Mouse (Mus musculus) liver, embryonic 14.5 days (tissue): Measurements from ENCODE around the gene Ppargc1a. TPM values are rescaled to one million over a fixed set of nuclear protein-coding genes. Genes with fewer than 3 reads are reported as not detected.

Source experiments
- ATAC-seq: fragments of 200-750 bp; cut with Nextera tagmentation; 2 replicates; pipeline ENCODE4 v1.8.0; 2017; ENCODE audit warnings: moderate number of reproducible peaks, mild to moderate bottlenecking, moderate library complexity; ENCODE audit not compliant: insufficient read depth
- DNase-seq, 3 experiments: peaks; one replicate each; pipeline ENCODE4 v3.0.0-alpha.2; 2012 to 2013; ENCODE audit warnings: low read depth in 3 of 3, low spot score in 3 of 3
- H3K27ac ChIP-seq: fragments of 300-500 bp; sonication (generic); 2 replicates; pipeline ENCODE4 v1.5.1; 2014; ENCODE audit warnings: moderate library complexity, mild to moderate bottlenecking, control low read depth, inconsistent platforms
- H3K27me3 ChIP-seq: fragments of 300-500 bp; sonication (generic); 2 replicates; pipeline ENCODE4 v1.6.1; 2014; ENCODE audit warnings: mild to moderate bottlenecking, low read length, moderate library complexity; ENCODE audit not compliant: control insufficient read depth, insufficient read depth
- H3K36me3 ChIP-seq: fragments of 300-500 bp; sonication (generic); replicated peaks from 2 replicates; pipeline ENCODE4 v1.6.1; 2014; ENCODE audit warnings: low read depth; ENCODE audit not compliant: control insufficient read depth, insufficient read depth
- H3K4me1 ChIP-seq, 2 experiments: fragments of 200-500 bp in 1 of 2; fragments of 300-500 bp in 1 of 2; sonication (generic) in 1 of 2; replicated peaks; 2 replicates each; pipeline ENCODE4 v1.6.1; 2012 to 2014; ENCODE audit warnings: antibody characterized with exemption in 1 of 2, inconsistent platforms in 1 of 2, low read length in 1 of 2; ENCODE audit not compliant: control insufficient read depth in 2 of 2, insufficient read depth in 2 of 2
- H3K4me2 ChIP-seq: fragments of 300-500 bp; sonication (generic); 2 replicates; pipeline ENCODE4 v1.6.1; 2014; ENCODE audit warnings: low read depth, mild to moderate bottlenecking, control low read depth, moderate library complexity
- H3K4me3 ChIP-seq, 2 experiments: fragments of 200-500 bp in 1 of 2; fragments of 300-500 bp in 1 of 2; sonication (generic) in 1 of 2; 2 replicates each; pipeline ENCODE4 v1.5.1; 2012 to 2014; ENCODE audit warnings: low read depth in 2 of 2, low read length in 2 of 2, mild to moderate bottlenecking in 2 of 2, control low read depth in 1 of 2, inconsistent platforms in 1 of 2, moderate library complexity in 1 of 2; ENCODE audit not compliant: insufficient read depth in 1 of 2
- H3K9ac ChIP-seq: fragments of 300-500 bp; sonication (generic); replicated peaks from 2 replicates; pipeline ENCODE4 v1.6.1; 2014; ENCODE audit warnings: mild to moderate bottlenecking, control low read depth, moderate library complexity
- H3K9me3 ChIP-seq: fragments of 300-500 bp; sonication (generic); 2 replicates; pipeline ENCODE4 v1.6.1; 2016; ENCODE audit warnings: low read length, mixed read lengths; ENCODE audit not compliant: control insufficient read depth
- CTCF ChIP-seq: IDR thresholded peaks from 2 replicates; pipeline ENCODE4 v1.5.1; 2016; ENCODE audit warnings: antibody characterized with exemption, low read depth, control low read depth
- EP300 ChIP-seq: IDR thresholded peaks from 2 replicates; pipeline ENCODE4 v1.6.1; 2016; ENCODE audit warnings: antibody characterized with exemption, low read depth
- WGBS: fragments of 180-500 bp; shearing (Covaris S2); extraction: QIAGEN DNeasy Blood & Tissue Kit; methylation state at CpG from one replicate; pipeline ENCODE4 v1.1.7; 2014; ENCODE audit not compliant: insufficient replicate concordance; 5-methylcytosine and 5-hydroxymethylcytosine counted together
- polyA plus RNA-seq, 2 experiments: library from polyadenylated mRNA; depleted of rRNA in 1 of 2; stranded (reverse) in 1 of 2; unstranded in 1 of 2; fragments of >200 nt; fragmentation: Nextera tagmentation in 1 of 2; extraction: Ambion mirVana in 1 of 2; gene quantifications; 2 replicates each; pipeline versions ENCODE4 v1.2.1 to v1.2.3; 2012 to 2014

Ppargc1a gene
- polyA plus RNA-seq, 2 experiments, result 0.99 to 1.9 TPM

GRCm38 (mm10) chr5:51525858-51526257 lies 41.7 kb downstream of the Ppargc1a start:
- WGBS, result 65% methylated on average over 2 of the region's 2 CpGs
- no peak for ATAC-seq

GRCm38 (mm10) chr5:51520807-51521206 lies 46.7 kb downstream of the Ppargc1a start:
- no peaks in the 10 kb centered on the region for H3K9me3 ChIP-seq
- no peaks in the 10 kb centered on the region for H3K4me1 ChIP-seq
- H3K9ac ChIP-seq, result no peak overlapping the region
- WGBS, result 57% methylated on average over 3 of the region's 3 CpGs
- no peak overlapping the region for H3K4me2 ChIP-seq
- DNase-seq (no peak), ATAC-seq (no peak)
- no peak overlapping the region for H3K27ac ChIP-seq
- H3K27me3 ChIP-seq, result no peaks in the 10 kb centered on the region
- no peak for TF ChIP-seq EP300
- TF ChIP-seq CTCF, result no peak
- H3K4me3 ChIP-seq, result no peak overlapping the region
- no peaks in the 10 kb centered on the region for H3K36me3 ChIP-seq

More at GRCm38 (mm10) chr5:51525858-51526257, 41.7 kb downstream of the Ppargc1a start:
- Histone ChIP-seq H3K27me3 (no peaks in the 10 kb centered on the region), H3K4me1 (peaks cover 0 to 3% of the 10 kb centered on the region in 2 experiments; a peak in 1 of 4 replicates), H3K27ac (no peak overlapping the region), H3K4me2 (no peak overlapping the region), H3K9ac (no peak overlapping the region), H3K4me3 (no peak overlapping the region), H3K36me3 (no peaks in the 10 kb centered on the region), H3K9me3 (no peaks in the 10 kb centered on the region)
- TF ChIP-seq EP300, result no peak
- DNase-seq, result no peak

- no peak overlapping the region for H3K27ac ChIP-seq
- H3K9me3 ChIP-seq, result no peaks in the 10 kb centered on the region
- no peak overlapping the region for H3K4me2 ChIP-seq
- 68% methylated on average over 6 of the region's 6 CpGs for WGBS
- H3K9ac ChIP-seq, result no peak overlapping the region
- no peaks in the 10 kb centered on the region for H3K27me3 ChIP-seq
- no peak for DNase-seq
- no peak for ATAC-seq
- H3K36me3 ChIP-seq, result no peaks in the 10 kb centered on the region
- TF ChIP-seq CTCF, result no peak
- TF ChIP-seq EP300, result no peak
- no peaks in the 10 kb centered on the region for H3K4me1 ChIP-seq
- no peak overlapping the region for H3K4me3 ChIP-seq
Measured at GRCm38 (mm10) chr5:51517440-51518187, 49.9 kb downstream of the Ppargc1a start.

DNA sequence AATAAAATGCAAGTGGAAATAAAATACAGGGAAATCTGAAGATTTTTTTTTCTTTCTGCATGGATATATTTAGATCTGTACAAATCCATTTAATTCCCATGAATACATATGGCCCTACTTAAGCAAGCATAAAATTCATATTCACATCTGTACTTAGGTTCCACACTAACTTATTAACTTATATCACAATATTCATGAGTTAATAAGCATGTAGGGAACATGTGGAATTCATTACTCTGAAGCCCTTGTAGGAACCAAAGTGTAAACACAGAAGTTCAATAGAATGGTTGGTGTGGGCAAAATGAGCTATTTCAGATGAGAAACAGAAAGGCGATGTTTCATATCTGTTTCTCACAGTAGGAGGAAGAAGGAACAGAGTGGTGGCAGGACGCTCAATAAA lies 62.9 kb downstream of the Ppargc1a start:
- no peaks in the 10 kb centered on the region for H3K4me1 ChIP-seq
- H3K36me3 ChIP-seq, result no peaks in the 10 kb centered on the region
- no peaks in the 10 kb centered on the region for H3K9me3 ChIP-seq
- WGBS, result 62% methylated on average over 2 of the region's 2 CpGs
- no peak overlapping the region for H3K4me2 ChIP-seq
- no peak overlapping the region for H3K27ac ChIP-seq
- DNase-seq (no peak), ATAC-seq (no peak)
- H3K27me3 ChIP-seq, result no peaks in the 10 kb centered on the region
- TF ChIP-seq EP300 (no peak), CTCF (no peak)
- H3K4me3 ChIP-seq, result no peak overlapping the region
- no peak overlapping the region for H3K9ac ChIP-seq

DNA sequence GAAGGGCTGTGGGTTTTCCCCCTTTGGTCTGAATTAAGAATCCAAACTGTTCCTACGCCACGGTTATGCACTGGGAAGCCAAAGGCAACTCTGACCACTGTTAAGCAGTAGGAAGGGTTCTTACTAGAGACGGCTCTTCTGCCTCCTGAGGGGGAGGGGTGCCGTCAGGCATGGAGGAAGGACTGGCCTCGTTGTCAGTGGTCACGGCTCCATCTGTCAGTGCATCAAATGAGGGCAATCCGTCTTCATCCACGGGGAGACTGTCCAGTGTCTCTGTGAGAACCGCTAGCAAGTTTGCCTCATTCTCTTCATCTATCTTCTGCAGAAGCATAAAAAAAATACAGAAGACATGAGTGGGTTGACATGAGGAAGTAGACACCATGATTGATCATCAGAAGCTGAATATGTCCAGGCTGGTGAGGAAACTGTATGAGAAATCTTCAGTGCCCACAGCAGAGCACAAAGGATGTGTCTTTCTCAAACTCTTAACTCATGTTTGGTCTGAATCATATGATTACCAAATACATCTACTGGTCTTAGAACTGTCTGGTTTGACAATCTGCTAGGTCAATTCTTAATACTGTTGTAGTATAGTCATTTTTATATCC lies 69.5 kb downstream of the Ppargc1a start:
- Histone ChIP-seq H3K27me3 (no peaks in the 10 kb centered on the region), H3K9ac (no peak overlapping the region), H3K27ac (no peak overlapping the region), H3K4me2 (no peak overlapping the region), H3K9me3 (no peaks in the 10 kb centered on the region), H3K4me1 (no peaks in the 10 kb centered on the region), H3K36me3 (no peaks in the 10 kb centered on the region), H3K4me3 (no peak overlapping the region)
- 9% methylated on average over 9 of the region's 9 CpGs for WGBS
- DNase-seq (no peak), ATAC-seq (no peak)
- TF ChIP-seq CTCF, result no peak
- TF ChIP-seq EP300, result no peak
